Mouse (Mus musculus): ENCODE measurements around the gene Slc7a7. TPM values are rescaled to one million over a fixed set of nuclear protein-coding genes. Genes with fewer than 3 reads are reported as not detected.

The Slc7a7 gene
- total RNA-seq, 4 experiments from 2014 or later = 3.8 to 6.4 (median 5.1) TPM

- DNase-seq (ENCODE audit: low spot score) = no peak
These were observed 89.0 kb downstream of the Slc7a7 start for GRCm38 (mm10) chr14:54328548-54328947.

- DNase-seq (ENCODE audit: low spot score) = no peak
These were observed 93.1 kb downstream of the Slc7a7 start for GRCm38 (mm10) chr14:54324486-54324885.

GRCm38 (mm10) chr14:54321556-54322376 lies 95.8 kb downstream of the Slc7a7 start:
- DNase-seq (ENCODE audit: low spot score) = no peak

Other genes starting within 250 kb of the Slc7a7 start
- 100 to 1,000 TPM; 108 to 121 (median 113) TPM for gene Dad1, start 163.7 kb downstream of the Slc7a7 start, total RNA-seq (2022)
- gene Abhd4, start 163.6 kb downstream of the Slc7a7 start, total RNA-seq (2022) = 10 to 100 TPM; 40.8 to 49.9 (median 44.7) TPM
- not detected for gene Olfr49, start 132.8 kb downstream of the Slc7a7 start, total RNA-seq (2022)
- gene Oxa1l, start 56.9 kb downstream of the Slc7a7 start, total RNA-seq (2022) = 10 to 100 TPM; 84.0 to 95.7 (median 84.7) TPM
- 100 to 1,000 TPM; 118 to 126 (median 121) TPM for gene Mrpl52, start 9.1 kb upstream of the Slc7a7 start, total RNA-seq (2022)
- gene Mmp14, start 13.8 kb upstream of the Slc7a7 start, total RNA-seq (2022) = 10 to 100 TPM in 2 of 4 experiments, 1 to 10 TPM in 2; 7.4 to 12.1 (median 9.2) TPM
- gene Lrp10, start 46.4 kb upstream of the Slc7a7 start, total RNA-seq (2022) = 10 to 100 TPM; 45.5 to 62.2 (median 50.7) TPM
- gene Rem2, start 58.3 kb upstream of the Slc7a7 start, total RNA-seq (2022) = not detected
- 10 to 100 TPM; 29.8 to 34.0 (median 32.1) TPM for gene Prmt5, start 99.7 kb upstream of the Slc7a7 start, total RNA-seq (2022)
- 1 to 10 TPM; 3.5 to 6.1 (median 4.1) TPM for gene Haus4, start 136.8 kb upstream of the Slc7a7 start, total RNA-seq (2022)
- gene Ajuba, start 159.8 kb upstream of the Slc7a7 start, total RNA-seq (2022) = 1 to 10 TPM; 4.6 to 5.2 (median 4.7) TPM
- gene 4931414P19Rik, start 188.2 kb upstream of the Slc7a7 start, total RNA-seq (2022) = 1 to 10 TPM; 2.7 to 5.8 (median 4.7) TPM
- gene Psmb5, start 200.2 kb upstream of the Slc7a7 start, total RNA-seq (2022) = 100 to 1,000 TPM; 177 to 185 (median 182) TPM
- not detected for gene Psmb11, start 203.7 kb upstream of the Slc7a7 start, total RNA-seq (2022)
- gene Gm17606, start 223.2 kb upstream of the Slc7a7 start, total RNA-seq (2022) = not detected
- gene Cdh24, start 223.6 kb upstream of the Slc7a7 start, total RNA-seq (2022) = under 1 TPM; 0.08 to 0.57 (median 0.12) TPM

Measured in heart, adult 8-10 months (tissue).